ENCODE assay signal across 8 mouse cellular contexts in the genomic region with DNA sequence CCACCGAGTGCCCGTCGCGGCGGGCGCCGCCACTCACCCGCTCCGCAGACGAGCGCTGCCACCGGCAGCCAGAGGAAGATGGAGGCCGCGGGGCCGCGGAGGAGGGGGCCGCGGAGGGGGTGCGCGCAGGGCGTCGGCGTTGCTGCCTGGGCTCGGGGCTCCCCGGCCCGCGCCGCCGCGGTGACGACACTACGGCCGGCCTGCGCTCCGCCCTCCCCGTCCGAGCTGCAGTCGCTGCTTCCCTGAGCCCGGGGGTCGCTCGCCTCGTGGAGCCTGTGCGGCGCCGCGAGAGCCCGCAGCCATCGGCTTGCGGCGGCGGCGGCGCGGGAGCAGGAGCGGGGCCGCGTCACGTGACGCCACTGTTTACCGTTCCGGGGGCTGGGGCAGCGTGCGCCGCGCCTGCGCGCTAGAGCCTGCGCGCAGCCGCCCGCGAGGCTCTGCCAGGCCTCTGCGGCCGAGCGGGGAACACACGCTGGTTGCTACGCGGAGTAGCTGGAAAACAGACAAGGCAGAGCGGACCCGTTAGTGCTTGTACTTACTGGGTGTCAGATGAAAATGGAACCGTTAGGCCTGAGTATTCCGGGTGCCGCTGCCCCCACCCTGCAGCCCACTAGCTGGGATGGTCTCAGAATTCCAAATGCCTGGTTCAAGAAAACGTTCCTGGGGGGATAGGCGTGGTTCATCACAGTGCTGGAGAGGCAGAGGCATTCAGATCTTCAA. TPM values are rescaled to one million over a fixed set of nuclear protein-coding genes. Genes with fewer than 3 reads are reported as not detected.
DNase-seq lines count a peak whose midpoint lies in the region; ATAC-seq and TF ChIP-seq lines count a peak whose summit lies in the region.

Gene Phf3, minus strand, starts transcription at position 381 of the 720 bp plus-strand sequence.

- CTCF ChIA-PET in Patski (lab: Charles Lee) = interaction anchor here (0.6 kb wide), 1 partner anchor 75 kb away, joined by 3 read pairs; no protein-coding TSS in a partner anchor

- no peaks in the 10 kb centered on the region for H3K9me3 ChIP-seq in hindbrain, embryonic 14.5 days (ENCODE audit: control insufficient read depth, low read length)

- peak within 1 kb of the TSS; percentile 85 for H3K4me3 ChIP-seq in hindbrain, embryonic 14.5 days (replicated peaks; ENCODE audit: low read length)

- H3K4me2 ChIP-seq in hindbrain, embryonic 14.5 days (replicated peaks) = peak within 1 kb of the TSS; percentile 69

- POLR2A ChIA-PET in Patski (lab: Charles Lee) = no interaction called here

- peak within 1 kb of the TSS; percentile 97 for H3K9ac ChIP-seq in hindbrain, embryonic 14.5 days

- H3K36me3 ChIP-seq in hindbrain, embryonic 14.5 days (replicated peaks; ENCODE audit: control insufficient read depth, insufficient read depth) = no peaks in the 10 kb centered on the region

- in situ Hi-C loops in Patski (cut with MboI; ENCODE audit: low pct_unique_long_range_greater_than_20kb) = loop anchor here (10.0 kb wide), 1 partner anchor 281 kb away; no protein-coding TSS in a partner anchor

- under 1% methylated on average over 64 of the region's 85 CpGs for WGBS in hindbrain, embryonic 14.5 days

- H3K27me3 ChIP-seq in Patski = no peaks in the 10 kb centered on the region
- no peaks in the 10 kb centered on the region for H3K27me3 ChIP-seq in hindbrain, embryonic 14.5 days (ENCODE audit: control insufficient read depth, insufficient read depth, low read length)

- peak; percentile 28 for TF ChIP-seq CTCF in Patski (IDR thresholded peaks at IDR 0.05)

- peak within 1 kb of the TSS; percentile 99 for H3K27ac ChIP-seq in hindbrain, embryonic 14.5 days

- ATAC-seq in Patski = peak; percentile 93
- peak; percentile 95 for ATAC-seq in hindbrain, embryonic 14.5 days (ENCODE audit: low FRiP score)

- DNase-seq in Patski (ENCODE audit: low read depth, low spot score) = peak; percentile 55
- peak; percentile 92 to 93 for DNase-seq in cerebellum, postnatal 14 days
- peak; percentile 72 to 74 for DNase-seq in frontal cortex, postnatal 25 days (ENCODE audit: low spot score in 2 of 2)
- peak; percentile 92 for DNase-seq in hindbrain, embryonic 14.5 days (ENCODE audit: low spot score)
- DNase-seq in layer of hippocampus, postnatal 36 days = peak; percentile 88 to 89
- peak; percentile 91 for DNase-seq in lung, postnatal 36 days
- DNase-seq in retina, postnatal 1 day = peak; percentile 96
- peak; percentile 82 to 90 for DNase-seq in urinary bladder, adult 18-20 months (ENCODE audit: low spot score in 2 of 2)

- H3K4me1 ChIP-seq in hindbrain, embryonic 14.5 days (replicated peaks; ENCODE audit: control insufficient read depth, insufficient read depth, low read length) = peaks cover 18% of the 10 kb centered on the region; the same call in 1 of the 2 replicates

RNA-seq across cellular contexts. Expression of gene Phf3, which starts in this region (rescaled TPM):
- 73.9 TPM for polyA plus RNA-seq in Patski (2021)
- polyA plus RNA-seq in hindbrain, embryonic 14.5 days (2014; fragmentation: Nextera tagmentation; extraction: Ambion mirVana) = 56.9 and 58.3 TPM in 2 replicates
- 100 to 1,000 TPM in 1 of 2 experiments, 10 to 100 TPM in 1; 80.0 to 102 TPM for total RNA-seq in layer of hippocampus, postnatal 36 days (2021)

Comparison
In these comparisons a context has a peak if more than half of its experiments do, and no peak if none do; other contexts are left out.
1. Peak in every context shown above with its lines: DNase-seq, ATAC-seq, H3K4me3 ChIP-seq and H3K27ac ChIP-seq.